Mouse (Mus musculus) stomach, embryonic 14.5 days (tissue): ENCODE measurements around the gene Gpr39. TPM values are rescaled to one million over a fixed set of nuclear protein-coding genes. Genes with fewer than 3 reads are reported as not detected.

Experiments used
- ATAC-seq: fragments of 200-750 bp; cut with Nextera tagmentation; 2 replicates; pipeline ENCODE4 v1.8.0; 2017; ENCODE audit warnings: low read depth, moderate TSS enrichment; ENCODE audit not compliant: insufficient number of reproducible peaks, insufficient read depth, low FRiP score
- H3K27ac ChIP-seq: fragments of 300-500 bp; sonication (generic); 2 replicates; pipeline ENCODE4 v1.5.1; 2014; ENCODE audit warnings: mild to moderate bottlenecking, low read length, moderate library complexity, mixed read lengths
- H3K27me3 ChIP-seq: fragments of 300-500 bp; sonication (generic); 2 replicates; pipeline ENCODE4 v1.6.1; 2014; ENCODE audit warnings: low read length, control low read depth, mixed read lengths; ENCODE audit not compliant: control insufficient read depth, insufficient read depth
- H3K36me3 ChIP-seq: fragments of 300-500 bp; sonication (generic); 2 replicates; pipeline ENCODE4 v1.6.1; 2014; ENCODE audit warnings: mild to moderate bottlenecking, control low read depth, low read length, moderate library complexity, mixed read lengths; ENCODE audit not compliant: control insufficient read depth, insufficient read depth
- H3K4me1 ChIP-seq: fragments of 300-500 bp; sonication (generic); 2 replicates; pipeline ENCODE4 v1.6.1; 2014; ENCODE audit warnings: low read length, control low read depth, mixed read lengths; ENCODE audit not compliant: control insufficient read depth, insufficient read depth
- H3K4me2 ChIP-seq: fragments of 300-500 bp; sonication (generic); replicated peaks from 2 replicates; pipeline ENCODE4 v1.6.1; 2014; ENCODE audit warnings: low read depth, low read length, control low read depth
- H3K4me3 ChIP-seq: fragments of 300-500 bp; sonication (generic); 2 replicates; pipeline ENCODE4 v1.5.1; 2014; ENCODE audit warnings: low read depth, low read length, control low read depth
- H3K9ac ChIP-seq: fragments of 300-500 bp; sonication (generic); replicated peaks from 2 replicates; pipeline ENCODE4 v1.6.1; 2014; ENCODE audit warnings: low read depth, mild to moderate bottlenecking, control low read depth, low read length, moderate library complexity, mixed read lengths
- H3K9me3 ChIP-seq: fragments of 300-500 bp; sonication (generic); 2 replicates; pipeline ENCODE4 v1.6.1; 2016; ENCODE audit warnings: low read depth, low read length, control low read depth; ENCODE audit not compliant: control insufficient read depth
- WGBS: fragments of 180-500 bp; shearing (Covaris S2); extraction: QIAGEN DNeasy Blood & Tissue Kit; methylation state at CpG from one replicate; pipeline ENCODE4 v1.1.7; 2014; 5-methylcytosine and 5-hydroxymethylcytosine counted together
- polyA plus RNA-seq: library from polyadenylated mRNA; unstranded; fragments of >200 nt; fragmentation: Nextera tagmentation; extraction: Ambion mirVana; gene quantifications from 2 replicates; pipeline ENCODE4 v1.2.1, GENCODE M21; 2014

The Gpr39 gene
- polyA plus RNA-seq, 1 experiment from 2014 or later = 6.3 TPM

- Histone ChIP-seq H3K9me3 (no peaks in the 10 kb centered on the region), H3K4me2 (no peak overlapping the region), H3K27ac (no peak overlapping the region), H3K4me3 (no peak overlapping the region), H3K9ac (no peak overlapping the region), H3K4me1 (no peaks in the 10 kb centered on the region), H3K36me3 (no peaks in the 10 kb centered on the region), H3K27me3 (no peaks in the 10 kb centered on the region)
- no peak for ATAC-seq
- 26% methylated on average over 4 of the region's 4 CpGs for WGBS
Observed at GRCm38 (mm10) chr1:125789804-125790203, 113.0 kb downstream of the Gpr39 start.

- H3K27ac ChIP-seq = no peak overlapping the region
- no peaks in the 10 kb centered on the region for H3K36me3 ChIP-seq
- no peaks in the 10 kb centered on the region for H3K27me3 ChIP-seq
- H3K4me2 ChIP-seq = no peak overlapping the region
- WGBS = 86% methylated on average over 5 of the region's 5 CpGs
- H3K4me1 ChIP-seq = no peaks in the 10 kb centered on the region
- H3K9ac ChIP-seq = no peak overlapping the region
- no peak for ATAC-seq
- no peak overlapping the region for H3K4me3 ChIP-seq
- H3K9me3 ChIP-seq = no peaks in the 10 kb centered on the region; the same call in 1 of the 2 replicates
Observed at GRCm38 (mm10) chr1:125800506-125800905, 123.7 kb downstream of the Gpr39 start.

GRCm38 (mm10) chr1:125808426-125808825, 131.6 kb downstream of the Gpr39 start:
- WGBS = 46% methylated on average over 2 of the region's 2 CpGs
- Histone ChIP-seq H3K36me3 (no peaks in the 10 kb centered on the region), H3K4me2 (no peak overlapping the region), H3K4me3 (no peak overlapping the region), H3K27ac (no peak overlapping the region), H3K9me3 (no peaks in the 10 kb centered on the region), H3K9ac (no peak overlapping the region), H3K27me3 (no peaks in the 10 kb centered on the region), H3K4me1 (no peaks in the 10 kb centered on the region)
- no peak for ATAC-seq

DNA sequence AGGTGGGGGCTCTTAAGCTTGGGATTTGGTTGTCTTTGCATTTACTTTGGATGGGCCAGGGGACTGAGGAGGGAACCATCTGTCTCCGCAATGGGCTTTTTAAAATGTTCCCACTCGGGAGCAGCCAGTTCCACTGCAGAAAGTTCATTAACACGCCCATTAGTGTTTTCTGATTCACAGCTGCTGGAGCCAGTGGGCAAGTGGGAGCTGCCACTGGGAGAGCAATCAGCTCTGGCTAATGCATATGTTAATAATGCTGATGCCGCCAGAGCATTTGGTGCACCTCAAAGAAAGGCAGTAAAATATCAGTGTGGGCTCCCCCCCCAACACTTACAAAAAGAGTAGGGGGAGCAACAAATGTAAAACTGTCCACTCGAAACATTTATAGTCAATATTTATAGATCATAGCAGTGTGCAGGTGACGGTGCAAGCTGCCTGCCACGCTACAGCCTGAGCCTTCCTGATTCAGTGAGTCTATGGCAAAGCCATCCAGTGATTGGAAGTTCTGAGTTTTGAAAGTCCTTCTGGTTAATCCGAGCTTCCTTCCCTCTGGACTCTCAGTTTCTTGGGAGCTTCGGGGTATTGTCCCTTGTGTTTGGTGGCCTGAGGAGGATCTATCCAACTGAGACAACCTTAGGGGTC, 136.5 kb downstream of the Gpr39 start:
- Histone ChIP-seq H3K4me2 (no peak overlapping the region), H3K27ac (no peak overlapping the region), H3K9me3 (no peaks in the 10 kb centered on the region), H3K4me3 (no peak overlapping the region), H3K4me1 (no peaks in the 10 kb centered on the region), H3K27me3 (no peaks in the 10 kb centered on the region), H3K36me3 (no peaks in the 10 kb centered on the region), H3K9ac (no peak overlapping the region)
- no peak for ATAC-seq
- WGBS = 76% methylated on average over 9 of the region's 9 CpGs

DNA sequence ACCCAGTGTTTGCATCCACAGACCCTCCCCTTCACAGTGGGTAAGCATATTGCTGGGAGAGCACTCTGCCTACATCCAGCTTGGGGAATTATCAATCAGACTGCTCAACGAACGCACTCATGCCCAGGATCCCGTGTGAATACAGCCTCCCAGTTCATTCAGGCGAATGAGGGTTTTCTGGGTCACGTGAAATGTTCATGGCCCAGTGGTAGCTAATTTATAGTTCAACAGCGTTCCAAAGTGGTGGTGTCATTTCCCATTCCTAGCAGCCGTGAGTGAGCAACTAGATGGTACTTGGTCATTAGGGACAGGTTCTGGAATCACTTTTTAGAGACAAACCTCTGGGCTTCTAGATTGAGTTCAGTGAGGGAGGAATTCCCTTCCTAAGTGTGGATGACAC, 144.3 kb downstream of the Gpr39 start:
- ATAC-seq = no peak

GRCm38 (mm10) chr1:125823611-125824010, 146.8 kb downstream of the Gpr39 start:
- Histone ChIP-seq H3K27me3 (no peaks in the 10 kb centered on the region), H3K9ac (no peak overlapping the region), H3K36me3 (no peaks in the 10 kb centered on the region), H3K4me1 (no peaks in the 10 kb centered on the region), H3K9me3 (no peaks in the 10 kb centered on the region), H3K27ac (no peak overlapping the region), H3K4me3 (no peak overlapping the region), H3K4me2 (no peak overlapping the region)
- no peak for ATAC-seq
- WGBS = 90% methylated on average over 4 of the region's 4 CpGs

More for the DNA sequence above, 144.3 kb downstream of the Gpr39 start:
- WGBS = 90% methylated on average over 7 of the region's 7 CpGs
- Histone ChIP-seq H3K4me3 (no peak overlapping the region), H3K4me2 (no peak overlapping the region), H3K36me3 (no peaks in the 10 kb centered on the region), H3K9ac (no peak overlapping the region), H3K27ac (no peak overlapping the region), H3K27me3 (no peaks in the 10 kb centered on the region), H3K4me1 (no peaks in the 10 kb centered on the region), H3K9me3 (no peaks in the 10 kb centered on the region)

DNA sequence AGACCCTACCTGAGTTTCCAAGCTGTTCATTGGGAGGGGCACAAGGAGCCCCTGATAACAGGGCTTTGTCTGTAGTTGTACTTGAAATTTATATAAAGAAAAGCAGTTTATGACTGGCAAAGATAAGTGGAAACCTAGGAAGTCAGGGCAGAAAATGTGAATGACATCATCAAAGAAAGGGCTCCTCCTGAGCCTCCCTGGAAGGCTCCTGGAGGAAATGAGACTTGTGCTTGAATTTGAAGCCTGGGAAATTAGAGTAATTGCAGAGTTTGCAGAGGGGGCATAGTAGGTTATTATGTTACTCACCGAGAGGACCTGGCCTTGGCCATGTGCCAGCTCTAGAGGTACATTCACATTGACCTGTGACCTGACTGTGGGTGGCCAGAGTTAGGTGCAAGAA, 160.7 kb downstream of the Gpr39 start:
- no peak overlapping the region for H3K27ac ChIP-seq
- no peaks in the 10 kb centered on the region for H3K4me1 ChIP-seq
- no peaks in the 10 kb centered on the region for H3K27me3 ChIP-seq
- H3K36me3 ChIP-seq = no peaks in the 10 kb centered on the region
- ATAC-seq = no peak
- no peaks in the 10 kb centered on the region for H3K9me3 ChIP-seq
- no peak overlapping the region for H3K4me2 ChIP-seq
- H3K9ac ChIP-seq = no peak overlapping the region
- H3K4me3 ChIP-seq = no peak overlapping the region
- WGBS = 16% methylated on average over 1 of the region's 1 CpGs

DNA sequence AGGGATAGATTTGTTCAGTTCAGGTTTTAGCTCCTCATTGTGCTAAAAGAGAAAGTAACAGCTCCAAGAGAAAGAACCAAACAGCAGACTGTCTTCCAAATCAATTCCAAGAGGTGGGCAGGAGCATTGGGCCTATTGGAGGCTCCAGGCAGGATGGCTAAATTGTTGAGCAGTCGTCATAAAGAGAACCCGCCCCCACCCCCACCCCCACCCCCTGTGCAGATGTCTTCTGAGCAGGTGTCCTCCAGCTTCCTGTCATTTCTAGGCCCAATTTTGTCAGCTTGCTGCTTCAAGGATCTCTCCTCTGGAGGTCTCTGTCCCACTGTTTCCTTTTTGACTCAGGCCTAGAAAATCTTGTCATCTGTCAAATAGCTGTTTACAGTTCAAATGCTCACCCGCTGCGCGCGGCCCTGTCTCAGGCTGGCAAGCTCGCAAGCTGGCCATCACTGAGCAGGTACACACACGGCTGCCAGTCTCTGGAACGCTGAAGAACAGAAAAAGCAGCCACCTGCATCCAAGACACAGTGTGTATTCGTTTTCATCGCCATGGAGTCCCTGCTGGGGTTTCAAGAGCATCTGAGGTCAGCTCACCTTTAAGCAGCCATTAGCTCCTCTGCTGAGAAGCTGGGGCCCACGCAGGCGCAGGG, 163.1 kb downstream of the Gpr39 start:
- Histone ChIP-seq H3K4me3 (no peak overlapping the region), H3K27ac (no peak overlapping the region), H3K4me1 (no peaks in the 10 kb centered on the region), H3K4me2 (no peak overlapping the region), H3K27me3 (no peaks in the 10 kb centered on the region), H3K36me3 (no peaks in the 10 kb centered on the region), H3K9me3 (no peaks in the 10 kb centered on the region), H3K9ac (no peak overlapping the region)
- ATAC-seq = no peak
- 48% methylated on average over 13 of the region's 13 CpGs for WGBS

- Histone ChIP-seq H3K4me1 (no peaks in the 10 kb centered on the region), H3K27me3 (no peaks in the 10 kb centered on the region), H3K36me3 (no peaks in the 10 kb centered on the region), H3K27ac (no peak overlapping the region), H3K4me2 (no peak overlapping the region), H3K4me3 (no peak overlapping the region), H3K9me3 (no peaks in the 10 kb centered on the region), H3K9ac (no peak overlapping the region)
- 20% methylated on average over 5 of the region's 5 CpGs for WGBS
- no peak for ATAC-seq
Observed at GRCm38 (mm10) chr1:125854646-125855045, 177.9 kb downstream of the Gpr39 start.
